In genomic region chr2:179842610-179843389, GRCm38 (mm10) we compare ENCODE assay signal across 9 mouse cellular contexts.
DNase-seq lines count a peak whose midpoint lies in the region; ATAC-seq and TF ChIP-seq lines count a peak whose summit lies in the region.
"Had no signal": no experiment of that assay in that cellular context is flagged by ENCODE, and none has a peak within 500 bp of the region (broad histone marks: within the 10 kb centered on the region; RNA-seq: fewer than 3 reads in every experiment).

No protein-coding gene starts in this region.

- H3K27ac ChIP-seq in forebrain, embryonic 14.5 days (ENCODE audit: low read depth, low read length) = no peak overlapping the region
- H3K27ac ChIP-seq in intestine, embryonic 14.5 days (ENCODE audit: low read depth) = peak overlapping the region; percentile 55; the same call in 1 of the 2 replicates
- no peak overlapping the region for H3K27ac ChIP-seq in midbrain, postnatal 0 days (ENCODE audit: low read depth, low read length)
- no peak overlapping the region for H3K27ac ChIP-seq in cerebellum, adult 2 months (ENCODE audit: insufficient read depth, low read length)

- 74% methylated on average over 12 of the region's 12 CpGs for WGBS in forebrain, embryonic 14.5 days
- 58% methylated on average over 12 of the region's 12 CpGs for WGBS in intestine, embryonic 14.5 days
- 67% methylated on average over 12 of the region's 12 CpGs for WGBS in midbrain, postnatal 0 days
- 48% methylated on average over 12 of the region's 12 CpGs for WGBS in cerebellum, adult 2 months

- H3K4me2 ChIP-seq in forebrain, embryonic 14.5 days (ENCODE audit: low read length) = no peak overlapping the region
- H3K4me2 ChIP-seq in intestine, embryonic 14.5 days (ENCODE audit: low read length) = no peak overlapping the region
- no peak overlapping the region for H3K4me2 ChIP-seq in midbrain, postnatal 0 days (ENCODE audit: low read depth, low read length, poor library complexity, severe bottlenecking)

- H3K9me3 ChIP-seq in forebrain, embryonic 14.5 days (replicated peaks; ENCODE audit: control insufficient read depth, low read length) = no peaks in the 10 kb centered on the region
- no peaks in the 10 kb centered on the region for H3K9me3 ChIP-seq in intestine, embryonic 14.5 days (ENCODE audit: control insufficient read depth, low read length)
- H3K9me3 ChIP-seq in midbrain, postnatal 0 days (ENCODE audit: low read length) = no peaks in the 10 kb centered on the region

- TF ChIP-seq POLR2A in cerebellum, adult 2 months (IDR thresholded peaks at IDR 0.05; ENCODE audit: borderline replicate concordance, insufficient read depth, low read length) = no peak

- no peak for TF ChIP-seq CTCF in midbrain, postnatal 0 days (IDR thresholded peaks at IDR 0.05)
- no peak for TF ChIP-seq CTCF in cerebellum, adult 2 months (IDR thresholded peaks at IDR 0.05; ENCODE audit: borderline replicate concordance, insufficient read depth, low read depth, low read length)

- intact Hi-C loops in left cerebral cortex, postnatal 4 days (cut with DNase I) = no loop called here
- intact Hi-C loops in left cerebral cortex, postnatal 36 days (cut with DNase I) = no loop called here
- intact Hi-C loops in gastrocnemius, postnatal 14 days (cut with DNase I; ENCODE audit: low total_unique reads) = no loop called here

- H3K27me3 ChIP-seq in forebrain, embryonic 14.5 days (replicated peaks; ENCODE audit: control insufficient read depth, insufficient read depth, low read length) = no peaks in the 10 kb centered on the region
- H3K27me3 ChIP-seq in intestine, embryonic 14.5 days (replicated peaks; ENCODE audit: control insufficient read depth, insufficient read depth, low read length) = no peaks in the 10 kb centered on the region
- H3K27me3 ChIP-seq in midbrain, postnatal 0 days (ENCODE audit: insufficient read depth, low read length) = no peaks in the 10 kb centered on the region
- no peaks in the 10 kb centered on the region for H3K27me3 ChIP-seq in cerebellum, adult 2 months (ENCODE audit: control insufficient read depth, insufficient read depth, low read length)

- H3K4me1 ChIP-seq in forebrain, embryonic 14.5 days (ENCODE audit: control insufficient read depth, insufficient read depth, low read length) = peaks cover 10% of the 10 kb centered on the region
- H3K4me1 ChIP-seq in intestine, embryonic 14.5 days (replicated peaks; ENCODE audit: control insufficient read depth, insufficient read depth, low read length) = peaks cover 4% of the 10 kb centered on the region; the same call in 1 of the 2 replicates
- no peaks in the 10 kb centered on the region; the same call in 1 of the 2 replicates for H3K4me1 ChIP-seq in midbrain, postnatal 0 days (ENCODE audit: insufficient read depth, low read length)
- H3K4me1 ChIP-seq in cerebellum, adult 2 months (ENCODE audit: control insufficient read depth, insufficient read depth, low read length) = no peaks in the 10 kb centered on the region

- no peak overlapping the region for H3K4me3 ChIP-seq in forebrain, embryonic 14.5 days (ENCODE audit: low read depth, low read length)
- no peak overlapping the region for H3K4me3 ChIP-seq in intestine, embryonic 14.5 days (ENCODE audit: low read depth, low read length)
- H3K4me3 ChIP-seq in midbrain, postnatal 0 days (ENCODE audit: low read depth, low read length) = no peak overlapping the region
- H3K4me3 ChIP-seq in cerebellum, adult 2 months (replicated peaks; ENCODE audit: insufficient read depth, low read depth, low read length) = no peak overlapping the region
- H3K4me3 ChIP-seq: erythroblast, embryonic 14.5 days had no signal

- no peak overlapping the region; the same call in 1 of the 2 replicates for H3K9ac ChIP-seq in forebrain, embryonic 14.5 days (ENCODE audit: low read length)
- H3K9ac ChIP-seq in intestine, embryonic 14.5 days (ENCODE audit: low read length) = no peak overlapping the region
- no peak overlapping the region for H3K9ac ChIP-seq in midbrain, postnatal 0 days (replicated peaks; ENCODE audit: low read length, poor library complexity, severe bottlenecking)

- DNase-seq in left cerebral cortex, postnatal 4 days = peak; percentile 74
- no peak for DNase-seq in left cerebral cortex, postnatal 36 days (ENCODE audit: low spot score in 2 of 2)
- peak; percentile 73 for DNase-seq in forebrain, embryonic 14.5 days (ENCODE audit: low spot score)
- DNase-seq in intestine, embryonic 14.5 days (ENCODE audit: low spot score) = peak; percentile 71
- DNase-seq in midbrain, postnatal 0 days (ENCODE audit: low spot score) = peak; percentile 81
- no peak for DNase-seq in cerebellum, adult 11 months
- DNase-seq in cerebellum, adult 2 months = no peak
- DNase-seq in gastrocnemius, postnatal 14 days = no peak

- no peaks in the 10 kb centered on the region for H3K36me3 ChIP-seq in forebrain, embryonic 14.5 days (ENCODE audit: control insufficient read depth, insufficient read depth, low read length)
- H3K36me3 ChIP-seq in intestine, embryonic 14.5 days (ENCODE audit: control insufficient read depth, insufficient read depth, low read length) = no peaks in the 10 kb centered on the region
- H3K36me3 ChIP-seq in midbrain, postnatal 0 days (ENCODE audit: insufficient read depth, low read length) = no peaks in the 10 kb centered on the region

- ATAC-seq in forebrain, embryonic 14.5 days = peak; percentile 75
- ATAC-seq in intestine, embryonic 14.5 days (replicated peaks; ENCODE audit: low FRiP score, low TSS enrichment, low read depth) = peak; percentile 66; the same call in 1 of the 2 replicates
- peak; percentile 53 for ATAC-seq in midbrain, postnatal 0 days (ENCODE audit: low FRiP score)

Comparison
In these comparisons a context has a peak if more than half of its experiments do, and no peak if none do; other contexts are left out.
1. DNase-seq: peak in left cerebral cortex, postnatal 4 days (single experiment), forebrain, embryonic 14.5 days (single experiment), intestine, embryonic 14.5 days (single experiment) and midbrain, postnatal 0 days (single experiment); none in left cerebral cortex, postnatal 36 days (0 of 2), cerebellum, adult 11 months (single experiment), cerebellum, adult 2 months (0 of 2) and gastrocnemius, postnatal 14 days (single experiment).
2. Peak in every context shown above with its lines, with median percentiles within 50 percentile points of each other: ATAC-seq.